Mouse (Mus musculus) MEL (cell line): ENCODE measurements at regions not wholly inside any gene's neighbourhood (a gene's known extent, or its start where the extent isn't known, plus 50 kb on each side); places are given as distances from the start of the nearest gene placed in this dataset.

Source experiments
- DNase-seq: peaks from one replicate; pipeline ENCODE4 v3.0.0; 2011; ENCODE audit warnings: low read depth, low spot score
- H3K27ac ChIP-seq: 2 replicates; pipeline ENCODE4 v1.5.1; 2012; ENCODE audit warnings: low read depth, mild to moderate bottlenecking, control low read depth, low read length, moderate library complexity; ENCODE audit not compliant: control insufficient read depth
- H3K27me3 ChIP-seq, 2 experiments: fragments of 150-350 bp in 1 of 2; sonication (generic) in 1 of 2; 2 replicates each; pipeline ENCODE4 v1.6.1; 2012; ENCODE audit warnings: low read length in 2 of 2, mild to moderate bottlenecking in 2 of 2, improper control_type of control experiment in 1 of 2, moderate library complexity in 1 of 2; ENCODE audit not compliant: insufficient read depth in 2 of 2, control insufficient read depth in 1 of 2
- H3K36me3 ChIP-seq, 2 experiments: 2 replicates each; pipeline ENCODE4 v1.6.1; 2012 to 2014; ENCODE audit warnings: low read length in 2 of 2, improper control_type of control experiment in 1 of 2, inconsistent platforms in 1 of 2, mild to moderate bottlenecking in 1 of 2; ENCODE audit not compliant: insufficient read depth in 2 of 2, control insufficient read depth in 1 of 2
- H3K4me1 ChIP-seq, 2 experiments: fragments of 150-350 bp in 1 of 2; sonication (generic) in 1 of 2; 2 replicates each; pipeline ENCODE4 v1.6.1; 2012; ENCODE audit warnings: low read length in 2 of 2, improper control_type of control experiment in 1 of 2, mild to moderate bottlenecking in 1 of 2; ENCODE audit not compliant: insufficient read depth in 2 of 2, control insufficient read depth in 1 of 2
- H3K4me3 ChIP-seq, 2 experiments: fragments of 150-350 bp in 1 of 2; sonication (generic) in 1 of 2; 2 replicates each; pipeline ENCODE4 v1.5.1; 2012; ENCODE audit warnings: low read depth in 2 of 2, low read length in 2 of 2, mild to moderate bottlenecking in 2 of 2, moderate library complexity in 2 of 2, control low read depth in 1 of 2, improper control_type of control experiment in 1 of 2; ENCODE audit not compliant: control insufficient read depth in 1 of 2, insufficient read depth in 1 of 2
- H3K79me2 ChIP-seq: 2 replicates; pipeline ENCODE4 v1.6.1; 2012; ENCODE audit warnings: mild to moderate bottlenecking, low read length, moderate library complexity; ENCODE audit not compliant: control insufficient read depth, poor library complexity, insufficient read depth
- H3K9ac ChIP-seq: 2 replicates; pipeline ENCODE4 v1.6.1; 2012; ENCODE audit warnings: low read depth, mild to moderate bottlenecking, control low read depth, low read length, moderate library complexity; ENCODE audit not compliant: control insufficient read depth, poor library complexity, severe bottlenecking
- H3K9me3 ChIP-seq: fragments of 150-350 bp; sonication (generic); replicated peaks from 2 replicates; pipeline ENCODE4 v1.6.1; 2012; ENCODE audit warnings: mild to moderate bottlenecking, low read length, improper control_type of control experiment, moderate library complexity; ENCODE audit not compliant: insufficient read depth
- CHD2 ChIP-seq: IDR thresholded peaks from 2 replicates; pipeline ENCODE4 v1.6.1; 2011; ENCODE audit warnings: low read length, improper control_type of control experiment
- ELF1 ChIP-seq: IDR thresholded peaks from 2 replicates; pipeline ENCODE4 v1.6.1; 2014; ENCODE audit warnings: low read depth, mild to moderate bottlenecking, inconsistent platforms, low read length, improper control_type of control experiment, moderate library complexity
- ETS1 ChIP-seq: IDR thresholded peaks from 2 replicates; pipeline ENCODE4 v1.6.1; 2012; ENCODE audit warnings: low read depth, mild to moderate bottlenecking, inconsistent platforms, low read length, improper control_type of control experiment, moderate library complexity
- HCFC1 ChIP-seq: IDR thresholded peaks from 2 replicates; pipeline ENCODE4 v1.6.1; 2012; ENCODE audit warnings: low read depth, mild to moderate bottlenecking, inconsistent platforms, low read length, improper control_type of control experiment, moderate library complexity
- MAFK ChIP-seq: IDR thresholded peaks from 2 replicates; pipeline ENCODE4 v1.6.1; 2011; ENCODE audit warnings: low read depth, mild to moderate bottlenecking, low read length, improper control_type of control experiment, borderline replicate concordance
- MAX ChIP-seq: IDR thresholded peaks from 2 replicates; pipeline ENCODE4 v1.6.1; 2011; ENCODE audit warnings: low read length, improper control_type of control experiment
- MXI1 ChIP-seq: IDR thresholded peaks from 2 replicates; pipeline ENCODE4 v1.6.1; 2011; ENCODE audit warnings: mild to moderate bottlenecking, low read depth, low read length, improper control_type of control experiment
- MYB ChIP-seq: IDR thresholded peaks from 2 replicates; pipeline ENCODE4 v1.6.1; 2011; ENCODE audit warnings: mild to moderate bottlenecking, low read depth, low read length, improper control_type of control experiment
- MYC ChIP-seq: IDR thresholded peaks from 2 replicates; pipeline ENCODE4 v1.6.1; 2011; ENCODE audit warnings: low read depth, mild to moderate bottlenecking, low read length, improper control_type of control experiment, moderate library complexity
- NELFE ChIP-seq: IDR thresholded peaks from 2 replicates; pipeline ENCODE4 v1.6.1; 2011; ENCODE audit warnings: low read depth, low read length, improper control_type of control experiment
- NRF1 ChIP-seq: IDR thresholded peaks from 2 replicates; pipeline ENCODE4 v1.6.1; 2014; ENCODE audit warnings: low read depth, mild to moderate bottlenecking, inconsistent platforms, low read length, improper control_type of control experiment, moderate library complexity; ENCODE audit not compliant: poor library complexity, insufficient read depth, severe bottlenecking
- RCOR1 ChIP-seq: IDR thresholded peaks from 2 replicates; pipeline ENCODE4 v1.6.1; 2012; ENCODE audit warnings: low read depth, mild to moderate bottlenecking, inconsistent platforms, low read length, improper control_type of control experiment
- SIN3A ChIP-seq: IDR thresholded peaks from 2 replicates; pipeline ENCODE4 v1.6.1; 2012; ENCODE audit warnings: low read length, improper control_type of control experiment, inconsistent platforms
- SMC3 ChIP-seq: IDR thresholded peaks from 2 replicates; pipeline ENCODE4 v1.6.1; 2011; ENCODE audit warnings: low read depth, low read length, improper control_type of control experiment
- TAL1 ChIP-seq: IDR thresholded peaks from 2 replicates; pipeline ENCODE4 v1.6.1; 2012; ENCODE audit warnings: mild to moderate bottlenecking, inconsistent platforms, low read length, moderate library complexity, mixed read lengths
- UBTF ChIP-seq: IDR thresholded peaks from 2 replicates; pipeline ENCODE4 v1.6.1; 2012; ENCODE audit warnings: low read depth, mild to moderate bottlenecking, inconsistent platforms, low read length, improper control_type of control experiment, moderate library complexity, borderline replicate concordance; ENCODE audit not compliant: insufficient read depth
- USF1 ChIP-seq: IDR thresholded peaks from 2 replicates; pipeline ENCODE4 v1.6.1; 2014; ENCODE audit warnings: low read depth, mild to moderate bottlenecking, inconsistent platforms, low read length, improper control_type of control experiment, moderate library complexity
- USF2 ChIP-seq, 2 experiments: IDR thresholded peaks; 2 replicates each; pipeline ENCODE4 v1.6.1; 2011 to 2012; ENCODE audit warnings: improper control_type of control experiment in 2 of 2, low read length in 2 of 2, borderline replicate concordance in 1 of 2, inconsistent platforms in 1 of 2, low read depth in 1 of 2, mild to moderate bottlenecking in 1 of 2; ENCODE audit not compliant: insufficient read depth in 1 of 2
- ZKSCAN1 ChIP-seq: IDR thresholded peaks from 2 replicates; pipeline ENCODE4 v1.6.1; 2012; ENCODE audit warnings: low read depth, mild to moderate bottlenecking, inconsistent platforms, low read length, improper control_type of control experiment, moderate library complexity
- ZNF384 ChIP-seq: IDR thresholded peaks from 2 replicates; pipeline ENCODE4 v1.6.1; 2012; ENCODE audit warnings: low read depth, mild to moderate bottlenecking, inconsistent platforms, low read length, improper control_type of control experiment

- H3K4me1 ChIP-seq, result no peaks in the 10 kb centered on the region
- H3K36me3 ChIP-seq, result no peaks in the 10 kb centered on the region
- no peaks in the 10 kb centered on the region for H3K27me3 ChIP-seq
- H3K79me2 ChIP-seq, result no peaks in the 10 kb centered on the region
- H3K27ac ChIP-seq, result no peak overlapping the region
- no peak for DNase-seq
- no peak overlapping the region for H3K4me3 ChIP-seq
- H3K9me3 ChIP-seq, result no peaks in the 10 kb centered on the region
- H3K9ac ChIP-seq, result no peak overlapping the region
- TF ChIP-seq USF2 (IDR thresholded peaks at IDR 0.05; ENCODE audit: borderline replicate concordance in 1 of 2, insufficient read depth in 1 of 2, low read depth in 1 of 2, low read length in 2 of 2) (no peak), MAFK (no peak), SMC3 (no peak), USF1 (no peak), UBTF (no peak), NELFE (no peak), MAX (no peak), CHD2 (no peak), TAL1 (no peak), HCFC1 (no peak), ETS1 (no peak), MXI1 (no peak), ELF1 (no peak), MYC (no peak), MYB (no peak), ZKSCAN1 (no peak), SIN3A (no peak)
- TF ChIP-seq, all 39 proteins: peak for 0
These were observed 60.4 kb upstream of the Bod1l start for GRCm38 (mm10) chr5:41904512-41904911.

DNA sequence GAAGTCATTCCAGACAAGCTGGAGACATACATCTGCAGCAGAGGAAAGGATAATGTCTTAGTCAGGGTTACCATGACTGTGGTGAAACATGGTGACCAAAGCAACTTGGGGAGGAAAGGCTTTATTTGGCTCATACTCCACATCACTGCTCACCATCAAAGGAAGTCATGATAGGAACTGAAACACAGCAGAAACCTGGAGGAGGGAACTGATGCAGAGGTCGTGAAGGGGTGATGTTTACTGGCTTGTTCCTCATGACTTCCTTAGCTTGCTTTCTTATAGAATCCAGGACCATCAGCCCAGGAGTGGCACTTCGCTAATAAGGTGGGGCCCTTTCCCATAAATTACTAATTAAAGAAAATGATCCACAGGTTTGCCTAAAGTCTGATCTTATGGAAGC lies 55.1 kb upstream of the Bod1l start:
- no peaks in the 10 kb centered on the region for H3K36me3 ChIP-seq
- H3K9me3 ChIP-seq, result no peaks in the 10 kb centered on the region
- H3K27me3 ChIP-seq, result no peaks in the 10 kb centered on the region
- H3K4me1 ChIP-seq, result no peaks in the 10 kb centered on the region
- no peak overlapping the region for H3K9ac ChIP-seq
- TF ChIP-seq RCOR1 (no peak), NRF1 (no peak), ZNF384 (no peak)
- no peak for DNase-seq
- no peak overlapping the region for H3K27ac ChIP-seq
- no peaks in the 10 kb centered on the region for H3K79me2 ChIP-seq
- H3K4me3 ChIP-seq, result no peak overlapping the region
